Mouse (Mus musculus) 416B (cell line): ENCODE measurements around the gene Gpr150.

Experiments
- DNase-seq: peaks from one replicate; pipeline ENCODE4 v3.0.0; 2011; ENCODE audit warnings: low read depth

Gene Gpr150

DNA sequence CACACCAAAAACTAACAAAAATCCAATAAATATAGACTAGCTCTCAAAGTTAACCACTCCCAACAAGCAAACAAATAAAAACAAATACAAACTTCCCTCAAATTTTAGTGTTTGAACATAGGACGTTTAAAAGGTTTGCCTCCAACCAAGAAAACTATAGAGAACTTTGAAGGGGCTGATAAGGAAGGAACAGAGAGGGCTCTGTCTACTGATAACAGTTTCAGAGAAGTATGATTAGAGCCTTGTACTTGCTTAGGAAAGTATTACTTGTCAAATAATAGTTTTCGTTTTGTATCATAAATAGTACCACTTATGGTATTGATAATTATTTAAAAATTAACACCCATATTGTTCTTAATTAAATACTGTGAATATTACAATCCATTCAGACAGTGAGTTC is 42.3 kb downstream of the Gpr150 start:
- DNase-seq, result no peak
